Mouse (Mus musculus) ovary, postnatal 10 days (tissue): Measurements from ENCODE around the gene Jtb.

Experiments
- DNase-seq: peaks from one replicate; pipeline ENCODE4 v3.0.0; 2022; ENCODE audit warnings: low spot score

Jtb gene

GRCm38 (mm10) chr3:90231507-90232333, at the start of gene Jtb:
TSS of gene Jtb (plus strand) at chr3:90231597.
- peak; percentile 73 for DNase-seq

- no peak for DNase-seq
Observed at GRCm38 (mm10) chr3:90183581-90183980, 47.8 kb upstream of the Jtb start.

DNA sequence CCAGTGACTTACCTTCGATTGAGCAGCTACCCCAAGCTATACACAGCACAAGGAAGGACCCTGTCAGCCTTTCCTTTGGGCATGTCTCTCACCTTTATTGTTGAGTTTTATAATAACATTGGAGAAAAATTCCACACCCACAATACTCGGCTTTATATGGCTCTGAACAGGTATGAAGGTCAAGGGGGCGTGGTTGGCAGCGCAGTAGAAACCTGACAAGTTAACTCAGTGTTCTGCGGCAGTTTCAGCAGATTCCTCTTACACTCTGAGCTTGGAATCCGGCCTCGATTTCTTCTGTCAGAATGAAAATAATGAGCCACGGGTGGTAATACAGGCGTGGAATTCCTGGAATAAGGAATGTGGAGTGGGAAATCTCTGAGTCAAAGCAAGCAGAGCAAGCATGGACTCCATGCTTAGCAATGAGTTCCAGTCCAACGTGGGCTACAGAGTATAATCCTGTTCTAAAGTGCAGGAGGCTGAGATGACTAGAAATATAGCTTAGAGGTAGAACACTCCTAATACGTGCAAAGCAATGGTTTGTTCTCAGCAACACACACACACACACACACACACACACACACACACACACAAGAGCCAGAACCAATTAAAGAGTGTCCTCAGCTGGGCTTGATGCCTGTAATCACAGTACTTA, 40.4 kb upstream of the Jtb start:
- DNase-seq = no peak

GRCm38 (mm10) chr3:90194759-90195158, 36.6 kb upstream of the Jtb start:
- no peak for DNase-seq

- DNase-seq = no peak
Observed at GRCm38 (mm10) chr3:90195644-90196043, 35.8 kb upstream of the Jtb start.

- DNase-seq = no peak
Observed at GRCm38 (mm10) chr3:90197548-90197947, 33.8 kb upstream of the Jtb start.

DNA sequence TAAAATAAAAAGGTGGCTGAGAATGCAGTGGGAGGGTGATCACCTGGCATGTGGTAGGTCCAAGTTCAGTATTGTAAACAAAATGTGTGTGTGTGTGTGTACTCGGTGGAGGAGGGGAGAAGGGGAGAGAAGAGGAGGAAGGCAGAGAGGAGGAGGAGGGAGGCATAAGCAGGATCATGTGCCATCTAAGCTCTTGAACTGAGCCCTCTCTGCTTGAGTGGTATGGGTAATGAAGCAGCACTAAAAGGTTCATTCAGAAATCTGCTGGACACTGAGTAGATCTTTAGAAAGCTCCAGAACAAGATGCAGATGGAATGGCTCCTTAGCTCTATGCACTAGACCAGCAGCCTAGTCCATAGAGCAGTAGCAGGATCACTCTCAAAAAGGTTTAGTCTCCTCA, 28.5 kb upstream of the Jtb start:
- DNase-seq = no peak

- no peak for DNase-seq
Observed at GRCm38 (mm10) chr3:90203619-90204018, 27.8 kb upstream of the Jtb start.

DNA sequence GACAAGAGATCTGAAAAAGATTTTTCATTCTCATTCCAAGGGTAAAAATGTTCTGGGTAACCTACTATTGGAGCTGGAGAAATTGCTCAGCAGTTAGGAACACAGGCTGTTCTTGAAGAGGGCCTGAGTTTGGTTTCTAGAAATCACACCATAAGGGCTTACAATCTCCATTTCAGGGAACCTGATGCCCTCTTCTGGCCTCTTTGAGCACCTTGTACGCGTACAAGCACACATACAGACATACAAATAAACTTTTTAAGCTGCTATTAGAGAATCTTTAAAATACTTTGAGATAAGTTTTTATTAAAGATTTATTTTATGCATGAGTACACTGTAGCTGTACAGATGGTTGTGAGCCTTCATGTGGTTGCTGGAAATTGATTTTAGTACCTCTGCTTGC, 26.8 kb upstream of the Jtb start:
- DNase-seq = no peak

GRCm38 (mm10) chr3:90208662-90209061, 22.7 kb upstream of the Jtb start:
- DNase-seq = no peak

GRCm38 (mm10) chr3:90209908-90210566, 21.4 kb upstream of the Jtb start:
- no peak for DNase-seq

- no peak for DNase-seq
Observed at GRCm38 (mm10) chr3:90211475-90212398, 19.7 kb upstream of the Jtb start.

GRCm38 (mm10) chr3:90212723-90213122, 18.7 kb upstream of the Jtb start:
- no peak for DNase-seq

- DNase-seq = peak; percentile 77
Observed at GRCm38 (mm10) chr3:90213377-90213866, 18.0 kb upstream of the Jtb start, which contains the start of the genes Rps27 and Rab13. TSS of gene Rps27 (minus strand) at chr3:90213651. TSS of gene Rab13 (plus strand) at chr3:90213695.

DNA sequence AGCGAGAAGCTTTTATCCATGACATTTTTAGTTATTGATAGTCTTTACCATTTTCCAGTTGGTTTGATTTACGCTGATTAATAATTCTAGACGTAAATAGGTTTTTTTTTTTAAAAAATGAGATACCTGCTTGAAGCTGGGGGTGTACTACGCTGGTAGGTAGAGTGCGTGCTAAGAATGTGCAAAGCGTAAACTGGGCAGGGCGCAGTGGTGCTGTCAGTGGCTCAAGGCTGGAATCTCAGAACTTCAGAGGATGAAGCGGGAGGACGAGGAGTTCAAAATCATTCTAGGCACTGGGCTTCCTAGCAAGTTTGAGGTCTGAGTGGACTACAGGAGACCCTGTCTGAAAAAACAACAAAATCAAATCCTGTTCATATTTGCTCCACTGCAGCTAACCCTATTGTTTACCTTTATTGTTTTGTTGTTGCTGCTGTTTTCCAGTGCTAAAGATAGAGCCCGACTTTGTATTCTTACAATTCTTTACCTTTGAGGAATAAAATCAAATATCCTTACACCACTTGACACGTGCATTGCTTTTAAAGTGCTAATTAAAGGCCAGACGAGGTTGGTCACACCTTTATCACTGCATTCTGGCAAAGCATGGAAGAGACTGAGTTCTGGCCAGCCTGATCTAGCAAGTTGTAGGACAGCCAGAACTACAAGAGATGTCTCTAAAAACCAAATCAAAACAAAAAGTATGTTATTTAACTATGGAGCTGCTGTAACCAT, 17.3 kb upstream of the Jtb start:
- no peak for DNase-seq

DNA sequence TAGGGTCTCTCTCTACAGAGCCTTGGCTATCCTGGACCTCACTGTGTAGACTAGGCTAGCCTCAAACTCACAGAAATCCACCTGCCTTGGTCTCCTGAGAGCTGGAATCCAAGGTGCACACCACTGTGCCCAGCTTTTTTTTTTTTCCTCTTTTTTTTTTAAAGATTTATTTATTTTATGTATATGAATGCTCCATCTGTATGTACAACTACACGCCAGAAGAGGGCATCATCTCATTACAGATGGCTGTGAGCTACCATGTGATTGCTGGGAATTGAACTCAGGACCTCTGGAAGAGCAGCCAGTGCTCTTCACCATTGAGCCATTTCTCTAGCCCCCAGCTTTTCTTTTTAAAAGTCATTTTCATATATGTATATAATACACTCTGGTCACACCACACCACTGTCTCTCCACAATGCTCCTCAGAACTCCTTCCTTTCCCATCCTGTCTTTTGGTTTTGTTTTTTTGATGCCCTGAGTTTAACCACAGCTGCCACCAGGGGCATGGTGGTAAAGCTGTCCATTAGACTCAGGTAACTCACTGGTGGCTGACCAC, 15.5 kb upstream of the Jtb start:
- no peak for DNase-seq

GRCm38 (mm10) chr3:90220088-90220487, 11.3 kb upstream of the Jtb start:
- no peak for DNase-seq

GRCm38 (mm10) chr3:90220531-90220951, 10.9 kb upstream of the Jtb start:
- DNase-seq = peak; percentile 72

GRCm38 (mm10) chr3:90221123-90221522, 10.3 kb upstream of the Jtb start:
- DNase-seq = no peak

DNA sequence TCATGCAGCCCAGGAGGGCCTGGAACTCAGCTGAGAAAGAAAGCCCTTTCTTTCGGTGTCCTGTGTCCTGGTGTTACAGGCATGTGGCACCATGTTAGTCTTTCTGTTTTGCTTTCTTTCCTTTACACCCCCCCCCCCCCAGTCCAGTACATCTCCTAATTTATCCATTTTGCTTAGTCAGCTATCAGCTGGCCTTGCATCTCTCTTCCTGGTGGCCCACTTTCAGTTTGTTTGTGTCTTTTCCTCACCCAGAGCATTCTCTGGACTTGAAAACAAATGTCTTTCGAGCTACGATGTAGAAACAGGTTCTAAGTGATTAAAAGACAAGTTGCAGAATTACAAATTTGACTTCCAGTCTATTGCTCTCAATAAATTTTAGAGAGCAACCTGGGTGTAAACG, 8.9 kb upstream of the Jtb start:
- DNase-seq = no peak

DNA sequence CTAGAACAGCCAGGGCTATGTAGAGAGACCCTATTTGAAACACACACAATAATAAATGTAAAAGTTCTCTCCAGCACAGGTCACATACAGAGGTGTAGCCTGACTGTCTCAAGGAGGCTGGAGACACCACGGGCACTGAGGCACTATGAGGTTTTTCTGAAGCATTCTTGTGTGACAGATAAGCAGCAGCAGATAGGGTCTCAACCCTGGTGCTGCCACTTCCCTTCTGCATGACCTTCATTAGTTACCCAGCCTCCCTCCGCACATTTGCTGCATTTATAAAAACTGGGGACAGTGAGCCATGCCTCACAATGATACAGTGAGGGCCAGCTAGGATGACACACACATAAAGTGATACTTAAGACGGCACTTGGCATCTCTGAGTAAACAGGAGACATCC, 8.5 kb upstream of the Jtb start:
- no peak for DNase-seq
